Mouse (Mus musculus): ENCODE measurements around the gene Tex2. TPM values are rescaled to one million over a fixed set of nuclear protein-coding genes. Genes with fewer than 3 reads are reported as not detected.
A peak's percentile ranks its signal among the peaks of the same experiment; 100 is the strongest.

The Tex2 gene
- total RNA-seq, 2 experiments from 2014 or later = 144 TPM

DNA sequence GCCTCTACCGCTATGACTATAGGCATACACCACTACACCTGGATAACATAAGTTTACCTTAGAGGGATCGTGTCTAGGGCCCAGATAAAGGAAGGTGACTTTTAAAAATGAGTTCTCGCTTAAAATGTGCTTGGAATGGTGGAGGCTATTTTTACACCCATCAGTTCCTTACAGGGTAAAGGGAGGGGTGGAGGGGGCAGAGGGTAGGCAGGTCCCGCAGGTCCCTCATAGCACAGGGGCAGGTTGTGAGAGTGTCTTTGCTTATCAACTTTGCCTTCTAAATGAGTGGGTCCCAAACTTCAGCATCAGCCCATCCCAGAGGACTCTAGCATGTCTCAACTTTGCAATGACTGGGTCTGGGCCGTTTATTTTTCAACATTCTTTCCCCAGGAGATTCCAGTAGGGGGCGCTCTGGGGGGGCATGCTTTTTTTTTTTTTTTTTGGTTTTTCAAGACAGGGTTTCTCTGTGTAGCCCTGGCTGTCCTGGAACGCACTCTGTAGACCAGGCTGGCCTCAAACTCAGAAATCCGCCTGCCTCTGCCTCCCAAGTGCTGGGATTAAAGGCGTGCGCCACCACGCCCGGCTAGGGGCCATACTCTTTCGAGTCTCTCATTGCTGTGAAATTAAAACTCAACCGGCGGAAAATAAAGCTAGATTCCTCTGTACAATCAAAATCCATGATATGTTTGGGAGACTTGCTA, 565 bp upstream of the Tex2 start:
- peak; percentile 68 for TF ChIP-seq CTCF (conservative IDR thresholded peaks at IDR 0.05)
- Histone ChIP-seq H3K4me3 (peak overlapping the region; percentile 99), H3K27ac (peak overlapping the region; percentile 91)
- DNase-seq (ENCODE audit: low spot score in 2 of 2) = no peak

DNA sequence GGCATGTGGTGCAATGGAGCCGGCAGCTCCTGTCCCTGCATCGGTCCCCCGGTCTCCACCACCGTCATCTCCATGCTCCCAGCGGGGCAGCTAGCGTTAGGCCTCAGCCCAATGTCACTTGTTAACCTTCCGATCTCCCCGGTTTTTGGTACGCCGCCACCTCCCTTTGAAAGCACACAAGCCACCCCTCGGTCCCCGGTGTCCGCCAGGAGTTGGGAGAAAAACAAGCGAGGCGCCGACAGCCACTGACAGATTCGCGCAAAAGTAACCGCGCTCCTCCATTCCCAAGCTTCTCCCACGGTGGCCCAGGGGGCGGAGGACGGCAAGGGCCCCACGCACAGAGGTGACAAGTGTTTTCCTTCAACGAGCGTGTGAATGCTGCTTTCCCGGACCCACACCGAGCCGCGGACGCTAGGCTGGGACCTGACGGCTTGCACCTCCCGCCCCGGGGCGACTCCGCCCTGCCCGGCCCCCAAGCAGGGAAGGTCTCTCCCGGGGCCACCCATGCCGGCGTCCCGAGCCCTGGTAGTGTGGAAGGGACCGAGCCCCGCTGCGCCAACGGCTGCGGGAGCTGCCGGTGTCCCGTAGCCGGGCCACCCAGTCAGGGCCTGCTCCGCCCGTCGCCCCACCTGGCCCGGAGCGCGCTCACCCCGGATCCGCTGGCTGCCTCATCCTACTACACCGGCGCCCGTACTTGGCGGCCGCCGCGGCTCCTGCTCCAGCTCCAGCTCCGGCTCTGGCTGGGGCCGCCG, 838 bp downstream of the Tex2 start:
- peak in 1 of 2 experiments; percentile 37 for DNase-seq (ENCODE audit: low spot score in 2 of 2)
- peak overlapping the region; percentile 99 for H3K4me3 ChIP-seq
- H3K27ac ChIP-seq = peak overlapping the region; percentile 98
- no peak for TF ChIP-seq CTCF (conservative IDR thresholded peaks at IDR 0.05)

DNA sequence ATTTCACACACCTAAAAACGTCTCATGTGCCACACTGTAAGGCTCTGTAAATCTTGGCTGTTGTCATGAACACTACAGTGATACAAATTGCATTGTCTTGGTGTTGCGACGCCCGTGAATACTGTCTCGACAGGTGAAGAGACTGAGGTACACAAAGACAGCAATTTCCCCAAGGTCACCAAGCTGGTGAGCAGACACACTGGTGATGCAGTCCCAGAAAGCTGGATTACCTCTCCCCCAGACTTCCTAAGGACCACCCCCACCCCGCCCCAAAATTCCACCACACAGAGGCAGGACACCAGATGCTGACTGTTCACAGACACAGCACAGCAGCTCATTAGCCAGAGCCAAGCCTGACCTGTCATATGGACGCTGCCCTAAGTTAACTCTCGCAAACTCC, 3.5 kb downstream of the Tex2 start:
- no peak for TF ChIP-seq CTCF (conservative IDR thresholded peaks at IDR 0.05)
- no peak for DNase-seq (ENCODE audit: low spot score in 2 of 2)
- H3K27ac ChIP-seq = no peak overlapping the region

DNA sequence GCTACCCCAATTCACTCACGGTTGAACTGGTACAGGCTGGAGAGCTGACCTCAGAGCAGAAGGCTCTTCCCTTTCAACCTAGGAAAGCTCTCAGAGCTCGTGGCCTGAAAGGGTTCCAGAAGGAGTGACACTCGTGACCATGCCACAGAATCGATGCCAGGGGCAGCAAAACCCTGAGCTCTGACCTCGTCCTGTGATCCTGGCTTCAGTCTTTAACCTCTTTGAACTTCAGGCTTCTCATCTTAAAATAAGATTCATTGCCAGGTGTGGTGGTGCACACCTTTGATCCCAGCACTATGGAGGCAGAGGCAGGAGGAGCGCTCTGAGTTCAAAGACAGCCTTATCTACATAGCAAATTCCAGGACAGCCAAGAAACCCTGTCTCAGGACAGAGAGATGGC, 5.9 kb downstream of the Tex2 start:
- no peak for TF ChIP-seq CTCF (conservative IDR thresholded peaks at IDR 0.05)
- no peak for DNase-seq (ENCODE audit: low spot score in 2 of 2)

More for the DNA sequence above, 3.5 kb downstream of the Tex2 start:
- H3K4me3 ChIP-seq = no peak overlapping the region

DNA sequence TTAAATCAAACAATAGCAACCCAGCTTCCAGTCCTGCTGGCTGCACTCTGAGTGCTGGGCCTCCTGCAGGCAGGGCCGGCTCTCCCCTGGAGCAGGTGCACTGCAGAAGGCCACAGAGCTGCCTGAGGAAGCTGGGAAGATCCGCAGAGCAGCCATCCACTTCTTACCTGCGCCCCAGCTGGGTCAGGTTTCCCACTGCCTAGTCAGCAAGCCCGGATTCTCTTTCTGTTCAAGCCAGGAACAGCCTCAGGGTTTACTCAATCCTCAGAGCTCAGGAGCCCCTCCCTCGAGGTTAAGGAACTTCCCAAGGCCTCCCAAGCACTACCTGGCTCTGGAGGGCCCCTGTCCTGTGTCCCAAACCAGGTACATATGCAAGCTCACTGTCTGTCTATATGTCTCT, 7.2 kb downstream of the Tex2 start:
- Histone ChIP-seq H3K27ac (no peak overlapping the region), H3K4me3 (no peak overlapping the region)
- no peak for DNase-seq (ENCODE audit: low spot score in 2 of 2)
- no peak for TF ChIP-seq CTCF (conservative IDR thresholded peaks at IDR 0.05)

More for the DNA sequence above, 5.9 kb downstream of the Tex2 start:
- H3K4me3 ChIP-seq = no peak overlapping the region
- H3K27ac ChIP-seq = no peak overlapping the region

DNA sequence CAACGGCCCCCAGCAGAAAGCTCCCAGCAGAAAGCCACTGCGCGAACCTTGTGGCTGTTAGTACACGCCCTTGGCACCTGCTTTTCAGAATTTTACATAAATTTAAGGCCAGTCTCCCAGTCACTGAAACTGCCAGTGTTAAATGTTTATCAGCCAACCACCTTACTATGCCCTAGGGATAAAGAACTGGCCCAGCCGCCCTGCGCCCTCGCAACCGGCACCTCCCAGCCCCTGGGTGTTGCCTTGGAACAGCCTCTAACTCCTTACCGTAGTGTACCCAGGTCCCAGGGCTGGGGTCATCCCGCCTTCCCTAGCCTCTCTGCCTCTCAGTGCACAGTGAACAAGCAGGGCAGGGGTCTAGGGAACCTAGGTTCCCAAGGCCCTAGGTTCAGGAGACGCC, 10.0 kb downstream of the Tex2 start:
- no peak for TF ChIP-seq CTCF (conservative IDR thresholded peaks at IDR 0.05)
- H3K27ac ChIP-seq = no peak overlapping the region
- DNase-seq (ENCODE audit: low spot score in 2 of 2) = no peak
- H3K4me3 ChIP-seq = no peak overlapping the region

DNA sequence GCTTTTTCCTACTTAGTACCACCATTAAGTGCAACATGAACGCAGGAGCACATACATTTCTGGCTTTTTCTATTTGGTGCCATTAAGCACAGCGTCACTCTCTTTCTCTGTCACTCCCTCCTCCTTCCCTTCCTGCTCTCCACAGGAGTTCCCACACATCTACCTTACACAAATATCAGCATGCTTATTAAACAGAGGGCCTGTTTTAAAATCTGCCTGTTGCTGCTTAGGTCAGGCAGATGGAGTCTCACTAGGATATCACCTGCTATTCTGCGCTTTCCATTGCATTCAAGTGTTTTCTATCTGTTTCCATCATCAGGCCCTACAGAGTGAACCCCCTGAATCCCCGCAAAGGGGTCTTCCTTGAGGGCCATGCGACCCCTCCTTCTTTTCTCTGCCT, 13.1 kb downstream of the Tex2 start:
- DNase-seq (ENCODE audit: low spot score in 2 of 2) = no peak
- no peak for TF ChIP-seq CTCF (conservative IDR thresholded peaks at IDR 0.05)
- H3K4me3 ChIP-seq = no peak overlapping the region
- no peak overlapping the region for H3K27ac ChIP-seq

DNA sequence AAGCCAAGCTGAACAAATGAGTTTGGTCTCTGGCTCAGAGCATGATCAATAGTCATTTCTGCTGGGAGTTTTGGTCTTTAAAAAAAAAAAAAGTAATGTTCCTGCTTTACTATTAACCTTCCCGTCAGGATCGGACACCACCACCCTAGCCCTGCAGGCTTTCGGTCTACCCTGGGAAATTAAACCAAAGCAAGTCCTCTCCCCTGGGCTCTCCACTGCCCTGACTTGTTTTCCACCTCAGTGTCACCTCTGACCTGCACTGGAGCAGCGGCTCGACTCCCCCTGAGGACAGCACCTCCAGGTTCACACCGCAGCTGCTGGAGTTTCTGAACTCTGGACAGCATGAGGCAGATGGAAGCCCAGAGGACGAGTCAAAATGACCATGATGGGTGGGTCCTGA, 13.9 kb downstream of the Tex2 start:
- no peak for DNase-seq (ENCODE audit: low spot score in 2 of 2)
- Histone ChIP-seq H3K27ac (no peak overlapping the region), H3K4me3 (no peak overlapping the region)
- no peak for TF ChIP-seq CTCF (conservative IDR thresholded peaks at IDR 0.05)

DNA sequence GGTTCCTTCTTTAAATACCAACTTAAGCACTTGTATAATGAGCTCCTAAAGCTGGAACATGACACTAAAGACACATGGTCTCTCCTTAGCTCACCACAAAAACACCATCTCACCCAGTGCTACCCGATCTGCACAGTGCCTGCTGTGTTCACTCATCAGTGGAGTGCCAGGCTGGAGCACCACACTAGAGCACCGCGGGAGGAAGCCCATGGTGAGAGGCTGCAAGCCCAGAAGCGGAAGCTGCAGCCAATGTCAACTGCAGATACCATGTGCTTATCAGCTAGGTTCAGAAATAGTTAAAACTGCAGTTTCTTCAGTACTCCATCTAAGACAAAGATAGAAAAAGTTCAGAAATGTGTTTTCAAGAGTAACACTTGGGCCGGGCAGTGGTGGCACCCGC, 14.9 kb downstream of the Tex2 start:
- TF ChIP-seq CTCF (conservative IDR thresholded peaks at IDR 0.05) = no peak
- H3K27ac ChIP-seq = no peak overlapping the region
- no peak for DNase-seq (ENCODE audit: low spot score in 2 of 2)
- no peak overlapping the region for H3K4me3 ChIP-seq

DNA sequence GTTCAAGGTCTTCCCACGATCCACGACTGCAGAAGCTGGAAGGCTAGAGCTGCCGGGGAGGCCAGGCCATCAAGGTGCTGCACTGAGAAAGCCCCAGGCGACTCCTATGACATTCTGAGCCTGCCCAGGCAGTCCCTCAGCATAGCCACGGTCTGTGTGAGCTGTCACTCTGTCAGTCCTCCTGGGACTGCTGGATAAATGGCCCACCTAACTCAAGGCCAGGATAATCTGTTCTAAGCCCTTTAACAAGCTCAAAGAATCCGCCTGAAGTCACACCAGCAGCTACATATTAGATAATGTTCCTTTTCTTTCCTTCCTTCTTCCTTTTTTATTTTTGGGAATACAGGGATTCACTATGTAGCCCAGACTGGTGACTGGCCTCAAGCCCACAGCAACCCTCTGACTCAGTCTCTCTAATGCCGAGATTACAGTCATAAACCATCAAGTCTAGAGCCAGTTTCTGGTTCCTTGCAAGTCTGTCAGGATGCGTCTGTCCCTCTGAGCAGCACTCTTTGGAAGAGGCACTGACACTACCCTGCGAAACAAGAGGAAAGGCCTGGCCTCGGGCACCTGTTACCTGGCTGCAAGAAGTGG, 15.4 kb downstream of the Tex2 start:
- TF ChIP-seq CTCF (conservative IDR thresholded peaks at IDR 0.05) = no peak
- Histone ChIP-seq H3K27ac (no peak overlapping the region; the same call in 1 of the 2 replicates), H3K4me3 (no peak overlapping the region)
- DNase-seq (ENCODE audit: low spot score in 2 of 2) = no peak

DNA sequence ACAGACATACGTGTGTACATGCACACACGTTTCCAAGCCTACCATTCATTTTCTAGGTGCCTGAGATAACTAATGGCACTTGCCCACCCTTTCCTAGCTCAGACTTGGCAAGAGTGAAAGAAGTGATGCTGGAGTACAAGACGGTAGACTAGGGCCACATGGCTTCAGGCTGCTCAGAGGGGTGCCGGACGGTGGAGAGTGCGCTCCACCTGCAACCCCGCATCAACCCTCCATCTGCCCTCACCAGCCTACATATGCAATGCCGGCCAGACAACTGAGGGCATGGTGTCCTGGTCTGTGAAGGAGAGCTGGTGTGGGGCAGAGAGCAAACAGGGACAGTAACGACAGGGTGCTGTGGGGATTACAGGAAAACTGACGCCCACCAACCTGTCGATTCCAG, 22.0 kb downstream of the Tex2 start:
- Histone ChIP-seq H3K27ac (0 out of 2 replicates have a peak overlapping the region, but pooled peaks have one; percentile 14), H3K4me3 (no peak overlapping the region)
- TF ChIP-seq CTCF (conservative IDR thresholded peaks at IDR 0.05) = no peak
- DNase-seq (ENCODE audit: low spot score in 2 of 2) = no peak

DNA sequence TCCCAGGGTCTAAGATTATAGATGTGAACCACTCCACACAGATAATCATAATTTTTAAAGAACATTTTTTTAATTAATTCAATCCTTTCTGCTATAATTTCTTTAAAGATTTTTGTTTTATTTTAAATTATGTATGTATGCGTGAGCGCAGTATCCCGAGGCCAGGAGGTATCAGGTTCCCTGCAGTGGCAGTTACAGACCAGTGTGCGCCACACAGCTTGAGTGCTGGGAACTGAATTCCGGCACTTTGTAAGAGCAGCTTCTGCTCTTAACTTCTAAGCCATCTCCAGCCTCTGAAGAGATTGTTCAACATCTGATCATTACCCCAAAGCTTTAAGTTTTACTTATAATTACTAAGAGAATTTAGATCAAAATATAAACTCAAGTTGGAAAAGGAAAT, 23.1 kb downstream of the Tex2 start:
- H3K27ac ChIP-seq = peak overlapping the region; percentile 53; the same call in 1 of the 2 replicates

DNA sequence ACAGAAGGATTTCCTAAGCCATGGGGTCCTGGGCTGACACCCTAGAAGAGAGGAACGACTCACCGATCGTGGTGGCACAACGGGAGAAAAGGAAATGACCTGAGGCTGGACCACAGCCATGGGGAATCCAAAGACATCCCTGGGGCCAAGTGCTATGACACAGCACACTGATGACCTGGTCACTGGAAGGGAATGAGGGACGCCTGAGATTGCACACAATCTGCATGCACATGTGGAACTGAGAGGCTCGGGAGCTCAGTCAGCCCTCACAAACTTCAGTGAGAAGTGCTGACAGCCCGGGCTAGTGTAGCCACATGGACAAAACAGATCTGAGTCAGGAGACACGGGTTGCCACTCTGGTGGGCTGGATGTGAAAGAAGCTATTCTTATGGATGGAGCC, 24.4 kb downstream of the Tex2 start:
- no peak for TF ChIP-seq CTCF (conservative IDR thresholded peaks at IDR 0.05)
- no peak for DNase-seq (ENCODE audit: low spot score in 2 of 2)
- no peak overlapping the region for H3K4me3 ChIP-seq
- no peak overlapping the region for H3K27ac ChIP-seq

More for the DNA sequence above, 23.1 kb downstream of the Tex2 start:
- TF ChIP-seq CTCF (conservative IDR thresholded peaks at IDR 0.05) = no peak
- no peak for DNase-seq (ENCODE audit: low spot score in 2 of 2)
- H3K4me3 ChIP-seq = no peak overlapping the region

Measured in layer of hippocampus, adult 2 months (tissue).